Mouse (Mus musculus) limb, embryonic 11.5 days (tissue): ENCODE data around the gene Ppm1h. TPM values are rescaled to one million over a fixed set of nuclear protein-coding genes. Genes with fewer than 3 reads are reported as not detected.

Experiments used
- ATAC-seq: fragments of 200-750 bp; cut with Nextera tagmentation; 2 replicates; pipeline ENCODE4 v1.8.0; 2017; ENCODE audit warnings: low read depth; ENCODE audit not compliant: insufficient number of reproducible peaks, low FRiP score, low TSS enrichment
- DNase-seq: peaks from one replicate; pipeline ENCODE4 v3.0.0-alpha.2; 2015; ENCODE audit warnings: low spot score
- H3K27ac ChIP-seq: fragments of 300-500 bp; sonication (generic); replicated peaks from 2 replicates; pipeline ENCODE4 v1.5.1; 2014; ENCODE audit warnings: low read depth, mild to moderate bottlenecking, low read length
- H3K27me3 ChIP-seq: fragments of 300-500 bp; sonication (generic); 2 replicates; pipeline ENCODE4 v1.6.1; 2014; ENCODE audit warnings: mild to moderate bottlenecking, low read length, mixed read lengths; ENCODE audit not compliant: control insufficient read depth, insufficient read depth
- H3K36me3 ChIP-seq: fragments of 300-500 bp; sonication (generic); 2 replicates; pipeline ENCODE4 v1.6.1; 2014; ENCODE audit warnings: mild to moderate bottlenecking, low read length, moderate library complexity, mixed read lengths; ENCODE audit not compliant: control insufficient read depth, insufficient read depth
- H3K4me1 ChIP-seq: fragments of 300-500 bp; sonication (generic); 2 replicates; pipeline ENCODE4 v1.6.1; 2014; ENCODE audit warnings: low read length, mixed read lengths; ENCODE audit not compliant: control insufficient read depth, insufficient read depth
- H3K4me2 ChIP-seq: fragments of 300-500 bp; sonication (generic); 2 replicates; pipeline ENCODE4 v1.6.1; 2014; ENCODE audit warnings: low read depth, mild to moderate bottlenecking, moderate library complexity; ENCODE audit not compliant: severe bottlenecking
- H3K4me3 ChIP-seq: fragments of 300-500 bp; sonication (generic); 2 replicates; pipeline ENCODE4 v1.5.1; 2014; ENCODE audit warnings: low read depth, low read length
- H3K9ac ChIP-seq: fragments of 300-500 bp; sonication (generic); 2 replicates; pipeline ENCODE4 v1.6.1; 2014; ENCODE audit warnings: mild to moderate bottlenecking, low read length
- H3K9me3 ChIP-seq: fragments of 300-500 bp; sonication (generic); 2 replicates; pipeline ENCODE4 v1.6.1; 2016; ENCODE audit warnings: low read length; ENCODE audit not compliant: control insufficient read depth
- WGBS: fragments of 180-500 bp; shearing (Covaris S2); extraction: QIAGEN DNeasy Blood & Tissue Kit; methylation state at CpG from one replicate; pipeline ENCODE4 v1.1.7; 2014; 5-methylcytosine and 5-hydroxymethylcytosine counted together
- polyA plus RNA-seq: library from polyadenylated mRNA; unstranded; fragments of >200 nt; fragmentation: Nextera tagmentation; extraction: Ambion mirVana; gene quantifications from 2 replicates; pipeline ENCODE4 v1.2.1, GENCODE M21; 2014

The Ppm1h gene
- polyA plus RNA-seq, 1 experiment from 2014 or later = 5.1 TPM

DNA sequence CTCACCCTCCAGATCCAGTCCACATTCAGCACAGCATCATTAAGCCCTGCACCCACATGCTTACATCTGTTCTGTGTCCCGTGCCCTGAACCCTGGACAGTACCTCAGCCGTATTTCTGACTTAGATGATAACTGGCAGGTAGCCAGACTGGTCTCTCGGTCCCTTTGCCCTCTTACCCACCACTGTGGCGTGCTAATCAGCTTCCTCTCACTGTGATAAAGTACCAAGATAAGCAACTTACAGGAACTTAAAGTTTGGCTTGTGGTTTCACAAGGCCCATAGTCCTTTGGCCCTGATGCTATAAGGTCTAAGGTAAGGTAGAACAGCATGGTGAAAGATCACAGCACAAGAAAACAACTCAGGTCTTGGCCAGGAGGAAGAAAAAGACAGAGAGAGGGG is 48.7 kb downstream of the Ppm1h start:
- no peaks in the 10 kb centered on the region for H3K36me3 ChIP-seq
- no peaks in the 10 kb centered on the region for H3K27me3 ChIP-seq
- no peak overlapping the region for H3K9ac ChIP-seq
- no peak overlapping the region for H3K27ac ChIP-seq
- H3K4me2 ChIP-seq = no peak overlapping the region
- H3K4me3 ChIP-seq = no peak overlapping the region
- WGBS = 63% methylated on average over 4 of the region's 4 CpGs
- ATAC-seq (no peak), DNase-seq (no peak)
- H3K9me3 ChIP-seq = no peaks in the 10 kb centered on the region
- H3K4me1 ChIP-seq = no peaks in the 10 kb centered on the region

DNA sequence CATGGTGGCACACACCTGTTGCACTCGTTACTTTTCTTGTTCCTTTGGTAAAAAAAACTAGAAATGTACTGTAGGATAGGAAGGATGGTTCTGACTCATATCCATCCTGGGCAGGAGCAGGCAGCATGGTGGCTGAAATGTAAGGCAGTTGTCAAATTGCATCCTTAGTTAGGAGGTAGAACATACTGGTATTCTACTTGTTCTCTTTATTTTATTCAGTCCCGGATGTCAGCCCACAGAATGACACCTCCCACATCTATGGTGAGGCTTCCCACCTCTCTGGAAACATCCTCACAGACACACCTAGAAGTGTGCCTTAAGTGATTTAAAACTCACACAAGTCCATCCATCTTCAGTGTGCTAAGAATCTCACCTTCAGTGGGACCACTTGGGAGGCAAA is 49.6 kb downstream of the Ppm1h start:
- Histone ChIP-seq H3K9ac (no peak overlapping the region), H3K4me3 (no peak overlapping the region), H3K36me3 (no peaks in the 10 kb centered on the region), H3K4me1 (no peaks in the 10 kb centered on the region), H3K27me3 (no peaks in the 10 kb centered on the region), H3K27ac (no peak overlapping the region), H3K9me3 (no peaks in the 10 kb centered on the region), H3K4me2 (no peak overlapping the region)
- DNase-seq = no peak
- no peak for ATAC-seq
- WGBS = 81% methylated on average over 2 of the region's 2 CpGs

DNA sequence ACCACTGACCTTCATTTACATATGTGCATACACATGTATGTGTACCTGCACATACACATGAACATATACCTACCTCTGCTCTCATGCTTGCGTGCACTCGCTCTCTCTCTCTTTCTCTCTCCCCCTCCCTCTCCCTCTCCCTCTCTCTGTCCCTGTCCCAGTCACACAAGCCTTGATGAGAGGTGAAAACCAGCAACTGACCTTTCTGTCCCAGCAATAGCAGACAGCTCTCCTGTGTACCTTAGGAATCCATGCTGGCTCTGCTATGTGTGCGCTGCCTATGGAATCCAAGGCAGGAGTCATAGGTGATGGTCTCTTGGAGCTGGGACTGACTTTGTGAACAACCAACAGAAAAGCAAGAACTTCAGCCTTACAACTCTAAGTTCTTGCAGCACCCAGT is 53.6 kb downstream of the Ppm1h start:
- Histone ChIP-seq H3K4me1 (peaks cover 4% of the 10 kb centered on the region; the same call in 1 of the 2 replicates), H3K27ac (no peak overlapping the region), H3K9me3 (no peaks in the 10 kb centered on the region), H3K27me3 (no peaks in the 10 kb centered on the region), H3K9ac (no peak overlapping the region), H3K4me3 (no peak overlapping the region), H3K4me2 (no peak overlapping the region), H3K36me3 (no peaks in the 10 kb centered on the region)
- 98% methylated on average over 3 of the region's 3 CpGs for WGBS
- ATAC-seq (no peak), DNase-seq (no peak)

DNA sequence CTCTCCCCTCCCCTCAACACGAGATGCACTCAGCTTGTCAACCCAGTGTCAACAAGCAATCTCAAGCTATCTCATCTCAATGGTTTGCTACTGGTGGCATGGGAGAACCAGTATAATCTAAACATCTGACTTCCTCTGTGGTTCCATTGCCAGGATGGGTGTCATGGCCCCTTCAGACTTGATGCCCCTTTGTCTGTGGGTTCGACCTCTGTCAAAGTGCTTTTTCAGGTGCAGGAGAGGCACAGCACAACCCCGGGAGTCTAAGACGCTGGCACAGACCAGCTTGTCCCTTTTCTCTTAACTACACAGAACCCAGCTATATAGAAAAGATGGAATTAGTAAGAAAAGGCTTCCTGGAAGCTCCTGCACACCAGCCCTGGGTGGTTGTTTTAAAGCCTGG is 56.0 kb downstream of the Ppm1h start:
- no peaks in the 10 kb centered on the region for H3K27me3 ChIP-seq
- 86% methylated on average over 4 of the region's 4 CpGs for WGBS
- no peak for DNase-seq
- no peak overlapping the region for H3K4me2 ChIP-seq
- H3K27ac ChIP-seq = no peak overlapping the region
- no peaks in the 10 kb centered on the region for H3K9me3 ChIP-seq
- H3K4me3 ChIP-seq = no peak overlapping the region
- peaks cover 5% of the 10 kb centered on the region; the same call in 1 of the 2 replicates for H3K4me1 ChIP-seq
- H3K9ac ChIP-seq = no peak overlapping the region
- ATAC-seq = no peak
- H3K36me3 ChIP-seq = no peaks in the 10 kb centered on the region

DNA sequence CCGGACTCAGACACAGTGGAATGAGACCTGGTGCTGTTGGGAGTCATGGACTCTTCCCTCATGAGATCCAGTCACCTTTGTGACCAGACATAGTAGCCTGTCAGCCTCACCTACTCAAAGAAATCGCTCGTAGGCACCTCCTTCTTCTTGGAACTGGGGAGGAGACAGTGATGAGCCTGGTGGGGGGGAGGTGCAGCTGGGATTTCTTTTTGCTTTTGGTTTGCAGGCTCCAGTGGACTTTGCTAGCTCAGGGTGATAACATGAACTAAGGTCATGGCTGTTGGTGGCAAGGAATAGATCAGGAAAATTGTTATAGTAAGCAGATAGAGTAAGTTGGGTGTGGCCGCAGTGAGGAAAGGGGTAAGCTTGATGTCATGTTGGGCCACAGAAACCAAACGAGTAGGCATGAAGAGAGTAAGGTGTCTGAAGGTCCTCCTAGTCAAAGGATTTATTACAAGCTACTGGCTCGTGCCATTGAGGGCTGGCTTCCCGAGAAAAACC is 56.8 kb downstream of the Ppm1h start:
- 82% methylated on average over 7 of the region's 7 CpGs for WGBS
- H3K4me3 ChIP-seq = no peak overlapping the region
- no peak for ATAC-seq

DNA sequence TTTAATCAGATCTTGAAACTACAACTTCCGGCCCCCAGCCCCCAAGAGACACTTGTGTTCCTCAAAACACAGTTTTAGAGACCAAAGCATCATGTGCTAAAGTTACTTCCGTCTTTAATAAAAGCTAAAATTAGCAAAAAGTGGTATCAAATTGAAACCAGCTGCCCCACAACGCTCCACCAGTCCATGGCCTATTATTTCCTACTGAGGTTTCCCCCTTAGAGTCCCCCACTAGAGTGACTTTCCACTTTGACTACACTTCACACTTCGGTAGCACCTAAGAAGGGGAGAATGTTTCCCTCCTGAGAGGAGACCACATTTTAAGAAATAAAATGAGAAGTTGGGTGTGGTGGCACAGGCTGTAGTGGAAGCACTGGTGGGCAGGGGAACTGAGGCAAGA is 58.3 kb downstream of the Ppm1h start:
- Histone ChIP-seq H3K9ac (no peak overlapping the region), H3K4me1 (peaks cover 11% of the 10 kb centered on the region; the same call in 1 of the 2 replicates), H3K9me3 (no peaks in the 10 kb centered on the region), H3K4me2 (no peak overlapping the region), H3K4me3 (no peak overlapping the region), H3K27ac (no peak overlapping the region), H3K27me3 (no peaks in the 10 kb centered on the region), H3K36me3 (no peaks in the 10 kb centered on the region)
- WGBS = 28% methylated on average over 4 of the region's 4 CpGs
- ATAC-seq (no peak), DNase-seq (no peak)

More for the DNA sequence above, 56.8 kb downstream of the Ppm1h start:
- Histone ChIP-seq H3K36me3 (no peaks in the 10 kb centered on the region), H3K4me1 (peaks cover 11% of the 10 kb centered on the region; the same call in 1 of the 2 replicates), H3K4me2 (no peak overlapping the region), H3K9me3 (no peaks in the 10 kb centered on the region), H3K27ac (no peak overlapping the region), H3K27me3 (no peaks in the 10 kb centered on the region), H3K9ac (no peak overlapping the region)
- no peak for DNase-seq

DNA sequence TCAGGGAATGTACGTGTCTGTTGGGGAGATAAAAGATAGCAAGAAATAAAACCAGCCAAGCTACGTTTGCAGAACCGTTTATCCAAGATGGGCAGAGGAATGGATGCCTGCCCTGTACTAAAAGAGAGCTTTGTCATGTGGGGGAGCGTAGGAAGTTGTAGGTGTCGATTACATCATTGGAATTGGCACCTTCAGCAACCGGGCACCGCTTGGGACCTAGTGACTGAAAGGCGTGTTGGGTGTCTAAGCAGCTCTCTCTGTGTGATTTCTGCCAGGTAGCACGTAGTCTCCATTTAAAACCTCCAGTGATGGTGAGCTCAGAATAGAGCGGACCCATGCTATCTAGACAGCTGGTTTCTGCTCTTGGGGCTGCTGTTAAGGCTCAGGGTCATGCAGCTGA is 60.0 kb downstream of the Ppm1h start:
- Histone ChIP-seq H3K4me2 (no peak overlapping the region), H3K4me3 (no peak overlapping the region), H3K9ac (no peak overlapping the region), H3K36me3 (no peaks in the 10 kb centered on the region), H3K9me3 (no peaks in the 10 kb centered on the region), H3K4me1 (peaks cover 11% of the 10 kb centered on the region; the same call in 1 of the 2 replicates), H3K27me3 (no peaks in the 10 kb centered on the region), H3K27ac (no peak overlapping the region)
- DNase-seq (no peak), ATAC-seq (no peak)
- 85% methylated on average over 10 of the region's 10 CpGs for WGBS

DNA sequence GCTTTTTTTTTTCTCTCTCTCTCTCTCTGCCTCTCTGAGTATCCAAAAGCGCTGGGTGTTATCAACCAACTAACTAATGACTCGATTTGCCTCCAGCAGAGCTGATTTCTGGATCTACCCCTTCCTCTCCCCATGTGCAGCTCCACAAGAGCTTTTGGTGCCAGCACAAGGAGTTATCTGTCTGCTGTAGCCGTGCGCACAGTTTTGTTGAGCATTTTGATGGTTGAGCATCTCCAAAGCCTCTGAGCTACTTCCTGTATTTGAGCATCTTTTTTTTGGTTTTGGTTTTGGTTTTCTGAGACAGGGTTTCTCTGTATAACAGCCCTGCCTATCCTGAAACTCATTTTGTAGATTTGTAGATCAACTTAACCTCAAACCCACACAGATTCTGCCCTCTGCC is 60.5 kb downstream of the Ppm1h start:
- Histone ChIP-seq H3K36me3 (no peaks in the 10 kb centered on the region), H3K27me3 (no peaks in the 10 kb centered on the region), H3K9me3 (no peaks in the 10 kb centered on the region), H3K9ac (no peak overlapping the region), H3K4me2 (no peak overlapping the region), H3K27ac (no peak overlapping the region), H3K4me1 (peaks cover 11% of the 10 kb centered on the region; the same call in 1 of the 2 replicates), H3K4me3 (no peak overlapping the region)
- ATAC-seq (no peak), DNase-seq (no peak)
- WGBS = 91% methylated on average over 4 of the region's 4 CpGs

DNA sequence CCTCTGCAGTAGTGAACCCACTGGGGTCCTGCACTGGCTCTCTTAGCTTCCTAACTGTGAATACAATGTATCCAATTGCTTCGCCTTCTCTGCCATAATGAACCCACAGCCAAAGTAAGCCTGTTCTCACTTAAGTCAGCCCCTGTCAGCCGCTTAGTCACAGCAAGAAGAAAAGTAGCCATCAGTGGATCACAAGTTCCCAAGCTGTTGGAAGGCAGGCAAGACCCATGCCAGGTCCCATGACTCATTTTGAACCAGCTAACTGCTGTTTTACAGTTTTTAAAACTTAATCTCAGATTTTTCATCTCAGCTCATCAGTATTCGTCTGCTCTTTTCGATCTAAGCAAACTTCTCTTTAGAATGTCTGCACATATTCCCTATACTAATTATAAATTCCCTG is 61.6 kb downstream of the Ppm1h start:
- Histone ChIP-seq H3K9ac (no peak overlapping the region), H3K27me3 (no peaks in the 10 kb centered on the region), H3K36me3 (no peaks in the 10 kb centered on the region), H3K27ac (no peak overlapping the region), H3K9me3 (no peaks in the 10 kb centered on the region), H3K4me1 (peaks cover 11% of the 10 kb centered on the region; the same call in 1 of the 2 replicates), H3K4me3 (no peak overlapping the region), H3K4me2 (no peak overlapping the region)
- DNase-seq (no peak), ATAC-seq (no peak)
- 68% methylated on average over 4 of the region's 4 CpGs for WGBS
